Mouse (Mus musculus): ENCODE data around the gene Adamtsl1.

DNA sequence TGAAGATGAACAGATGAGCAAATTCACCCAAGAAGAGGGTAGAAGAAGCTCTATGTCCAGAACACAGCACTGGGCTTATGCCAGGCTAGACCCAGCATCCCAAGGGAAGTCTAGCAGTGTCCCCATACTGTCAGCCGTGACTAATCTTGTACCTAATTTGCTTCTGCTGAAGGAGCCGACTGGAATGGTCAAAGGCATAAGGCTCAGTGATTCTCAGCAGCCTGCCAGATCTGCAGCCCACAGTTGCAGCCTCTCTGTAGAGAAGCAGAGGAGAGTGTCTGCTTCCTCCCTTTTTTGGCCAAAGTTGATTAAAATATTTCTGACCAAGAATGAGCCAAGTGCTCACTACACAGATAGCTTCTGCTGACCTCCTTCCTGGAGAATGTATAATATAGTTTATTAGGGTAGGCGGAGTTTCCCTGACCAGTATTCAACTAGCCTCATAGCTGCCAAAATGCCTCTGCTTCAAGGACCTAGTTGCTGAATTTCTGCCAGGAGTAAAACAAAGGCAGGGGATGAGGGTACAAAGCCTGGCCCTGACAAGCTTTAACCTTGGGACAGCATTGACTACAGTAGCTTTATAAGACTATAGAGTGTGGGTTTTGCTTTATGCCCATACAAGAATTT, 804.1 kb downstream of the Adamtsl1 start:
- TF ChIP-seq CTCF (IDR thresholded peaks at IDR 0.05; ENCODE audit: control insufficient read depth, insufficient read depth, insufficient read length) (no peak), MAX (IDR thresholded peaks at IDR 0.05) (no peak), USF1 (IDR thresholded peaks at IDR 0.05; ENCODE audit: low read depth) (no peak), FOSL1 (IDR thresholded peaks at IDR 0.05; ENCODE audit: insufficient read depth, low read length, poor library complexity, severe bottlenecking) (no peak), MYOD1 (IDR thresholded peaks at IDR 0.05; ENCODE audit: control insufficient read depth, insufficient read length, low read depth) (no peak), MYOG (IDR thresholded peaks at IDR 0.05; ENCODE audit: control insufficient read depth, extremely low read depth, insufficient read length) (no peak)
